Mouse (Mus musculus) ES-E14 (cell line): ENCODE measurements at regions not wholly inside any gene's neighbourhood (a gene's known extent, or its start where the extent isn't known, plus 50 kb on each side); places are given as distances from the start of the nearest gene placed in this dataset.

Experiments used
- DNase-seq: peaks from one replicate; pipeline ENCODE4 v3.0.0-alpha.2; 2013; ENCODE audit warnings: low read depth, low spot score
- H3K27ac ChIP-seq: 2 replicates; pipeline ENCODE4 v1.5.1; 2012; ENCODE audit warnings: low read depth, mild to moderate bottlenecking, low read length, moderate library complexity, mixed read lengths; ENCODE audit not compliant: poor library complexity, insufficient read depth, severe bottlenecking
- H3K36me3 ChIP-seq: 2 replicates; pipeline ENCODE4 v1.6.1; 2012; ENCODE audit warnings: mild to moderate bottlenecking, low read length, moderate library complexity, mixed read lengths; ENCODE audit not compliant: control insufficient read depth, poor library complexity, insufficient read depth, severe bottlenecking
- H3K4me1 ChIP-seq, 2 experiments: fragments of 150-350 bp in 1 of 2; sonication (generic) in 1 of 2; 2 replicates each; pipeline ENCODE4 v1.6.1; 2012; ENCODE audit warnings: low read length in 2 of 2, mild to moderate bottlenecking in 1 of 2, mixed read lengths in 1 of 2; ENCODE audit not compliant: control insufficient read depth in 2 of 2, insufficient read depth in 2 of 2, poor library complexity in 1 of 2
- H3K4me3 ChIP-seq, 2 experiments: fragments of 150-350 bp in 1 of 2; sonication (generic) in 1 of 2; 2 replicates each; pipeline ENCODE4 v1.5.1; 2012; ENCODE audit warnings: low read length in 2 of 2, low read depth in 1 of 2, mild to moderate bottlenecking in 1 of 2, mixed read lengths in 1 of 2; ENCODE audit not compliant: insufficient read depth in 1 of 2, poor library complexity in 1 of 2, severe bottlenecking in 1 of 2
- H3K9ac ChIP-seq: 2 replicates; pipeline ENCODE4 v1.6.1; 2012; ENCODE audit warnings: low read depth, mild to moderate bottlenecking, low read length, mixed read lengths; ENCODE audit not compliant: poor library complexity, insufficient read depth, severe bottlenecking
- H3K9me3 ChIP-seq: fragments of 150-350 bp; sonication (generic); 2 replicates; pipeline ENCODE4 v1.6.1; 2012; ENCODE audit warnings: low read depth, mild to moderate bottlenecking, low read length; ENCODE audit not compliant: control insufficient read depth, insufficient read depth
- CHD2 ChIP-seq: IDR thresholded peaks from 2 replicates; pipeline ENCODE4 v1.6.1; 2014; ENCODE audit warnings: mild to moderate bottlenecking, low read depth, low read length, inconsistent platforms
- HCFC1 ChIP-seq: IDR thresholded peaks from 2 replicates; pipeline ENCODE4 v1.6.1; 2012; ENCODE audit warnings: low read length, inconsistent platforms, borderline replicate concordance; ENCODE audit not compliant: insufficient read depth
- MAFK ChIP-seq: IDR thresholded peaks from 2 replicates; pipeline ENCODE4 v1.6.1; 2014; ENCODE audit warnings: mild to moderate bottlenecking, low read depth, low read length, inconsistent platforms; ENCODE audit not compliant: insufficient read depth
- ZC3H11A ChIP-seq: IDR thresholded peaks from 2 replicates; pipeline ENCODE4 v1.6.1; 2012; ENCODE audit warnings: low read depth, mild to moderate bottlenecking, inconsistent platforms, low read length, borderline replicate concordance
- ZNF384 ChIP-seq: IDR thresholded peaks from 2 replicates; pipeline ENCODE4 v1.6.1; 2012; ENCODE audit warnings: low read depth, low read length, inconsistent platforms
- in situ Hi-C, 2 experiments: fragments of 600-800 bp; cut with MboI; formaldehyde crosslinking; loops; one replicate each; pipeline ENCODE4 v1.15.1; 2025; ENCODE audit warnings: low sequenced_read_pairs in 2 of 2, inconsistent platforms in 1 of 2; ENCODE audit not compliant: unreplicated experiment in 2 of 2

- Histone ChIP-seq H3K4me3 (no peak overlapping the region), H3K9ac (no peak overlapping the region), H3K27ac (no peak overlapping the region), H3K36me3 (no peaks in the 10 kb centered on the region), H3K4me1 (no peaks in the 10 kb centered on the region), H3K9me3 (no peaks in the 10 kb centered on the region)
- TF ChIP-seq ZC3H11A, result no peak
- no peak for TF ChIP-seq CHD2
- no peak for TF ChIP-seq ZNF384
- no peak for TF ChIP-seq MAFK
- no peak for TF ChIP-seq HCFC1
- in situ Hi-C loops, result no loop called here
- DNase-seq, result no peak
Measured at GRCm38 (mm10) chr1:120727427-120727826, 125.2 kb downstream of the En1 start.

- H3K4me3 ChIP-seq, result no peak overlapping the region
- no peak overlapping the region for H3K27ac ChIP-seq
- H3K9ac ChIP-seq, result no peak overlapping the region
- no peaks in the 10 kb centered on the region for H3K36me3 ChIP-seq
- in situ Hi-C loops, result no loop called here
- TF ChIP-seq ZC3H11A (no peak), HCFC1 (no peak), CHD2 (no peak), MAFK (no peak), ZNF384 (no peak)
- H3K9me3 ChIP-seq, result no peaks in the 10 kb centered on the region
- no peaks in the 10 kb centered on the region for H3K4me1 ChIP-seq
- DNase-seq, result no peak
Measured at GRCm38 (mm10) chr1:120732003-120732402, 129.8 kb downstream of the En1 start.

GRCm38 (mm10) chr1:120733683-120734082, 131.5 kb downstream of the En1 start:
- no peak for DNase-seq
- H3K4me3 ChIP-seq, result no peak overlapping the region
- in situ Hi-C loops, result no loop called here
- TF ChIP-seq CHD2 (no peak), HCFC1 (no peak), MAFK (no peak), ZNF384 (no peak), ZC3H11A (no peak)
- no peaks in the 10 kb centered on the region for H3K36me3 ChIP-seq
- no peaks in the 10 kb centered on the region for H3K4me1 ChIP-seq
- H3K27ac ChIP-seq, result no peak overlapping the region
- no peak overlapping the region for H3K9ac ChIP-seq
- no peaks in the 10 kb centered on the region for H3K9me3 ChIP-seq

- Histone ChIP-seq H3K36me3 (no peaks in the 10 kb centered on the region), H3K4me3 (no peak overlapping the region), H3K27ac (no peak overlapping the region), H3K9ac (no peak overlapping the region), H3K9me3 (no peaks in the 10 kb centered on the region), H3K4me1 (no peaks in the 10 kb centered on the region)
- DNase-seq, result no peak
- in situ Hi-C loops, result no loop called here
- TF ChIP-seq ZNF384 (no peak), ZC3H11A (no peak), HCFC1 (no peak)
Measured at GRCm38 (mm10) chr1:120734846-120735245, 132.6 kb downstream of the En1 start.

DNA sequence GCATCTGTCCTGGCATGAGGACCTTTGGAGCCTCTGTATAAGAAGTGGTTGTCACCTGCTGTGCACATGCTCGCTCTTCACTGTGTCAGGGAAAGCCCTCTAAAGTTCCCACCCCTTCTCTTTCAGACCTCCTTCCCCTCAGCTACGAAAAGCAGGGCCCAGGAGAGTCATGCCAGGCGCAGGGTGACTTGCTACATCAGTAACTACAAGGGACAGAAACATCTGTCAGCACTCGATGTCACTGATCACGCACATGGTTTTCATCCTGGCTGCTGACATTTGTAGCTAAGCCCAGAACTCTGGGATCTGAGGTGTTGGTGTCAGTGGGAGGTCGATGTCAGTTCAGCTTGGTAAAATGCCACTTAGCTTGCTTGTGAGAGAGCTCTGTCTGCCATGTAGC, 137.3 kb downstream of the En1 start:
- Histone ChIP-seq H3K9ac (no peak overlapping the region), H3K9me3 (no peaks in the 10 kb centered on the region), H3K4me1 (peaks cover 0 to 2% of the 10 kb centered on the region in 2 experiments; a peak in 1 of 4 replicates), H3K27ac (no peak overlapping the region), H3K36me3 (no peaks in the 10 kb centered on the region), H3K4me3 (no peak overlapping the region)
- in situ Hi-C loops, result no loop called here
- TF ChIP-seq CHD2 (no peak), ZNF384 (no peak), MAFK (no peak), HCFC1 (no peak), ZC3H11A (no peak)
- no peak for DNase-seq
